Mouse (Mus musculus): ENCODE measurements around the gene Clic6. TPM values are rescaled to one million over a fixed set of nuclear protein-coding genes. Genes with fewer than 3 reads are reported as not detected.

Gene Clic6
- polyA plus RNA-seq, 1 experiment = 9.5 TPM

GRCm38 (mm10) chr16:92544264-92544663 lies 58.7 kb downstream of the Clic6 start:
- peak; percentile 28 for DNase-seq
- H3K4me1 ChIP-seq (ENCODE audit: control insufficient read depth, insufficient read depth, low read length) = no peaks in the 10 kb centered on the region
- TF ChIP-seq CTCF (IDR thresholded peaks at IDR 0.05; ENCODE audit: insufficient read depth, low read length) = peak; percentile 77
- no peak for TF ChIP-seq POLR2A (IDR thresholded peaks at IDR 0.05; ENCODE audit: borderline replicate concordance, extremely low read depth, low read depth, low read length)
- no peak overlapping the region for H3K4me3 ChIP-seq (replicated peaks; ENCODE audit: extremely low read depth, low read depth, low read length)
- WGBS = 25% methylated on average over 1 of the region's 1 CpGs

GRCm38 (mm10) chr16:92548651-92549050 lies 63.1 kb downstream of the Clic6 start:
- no peak for TF ChIP-seq POLR2A (IDR thresholded peaks at IDR 0.05; ENCODE audit: borderline replicate concordance, extremely low read depth, low read depth, low read length)
- TF ChIP-seq CTCF (IDR thresholded peaks at IDR 0.05; ENCODE audit: insufficient read depth, low read length) = no peak
- 71% methylated on average over 9 of the region's 9 CpGs for WGBS
- no peaks in the 10 kb centered on the region for H3K4me1 ChIP-seq (ENCODE audit: control insufficient read depth, insufficient read depth, low read length)
- H3K4me3 ChIP-seq (replicated peaks; ENCODE audit: extremely low read depth, low read depth, low read length) = no peak overlapping the region
- DNase-seq = peak; percentile 42

- no peak overlapping the region for H3K4me3 ChIP-seq (replicated peaks; ENCODE audit: extremely low read depth, low read depth, low read length)
- TF ChIP-seq POLR2A (IDR thresholded peaks at IDR 0.05; ENCODE audit: borderline replicate concordance, extremely low read depth, low read depth, low read length) (no peak), CTCF (IDR thresholded peaks at IDR 0.05; ENCODE audit: insufficient read depth, low read length) (no peak)
- WGBS = 70% methylated on average over 13 of the region's 13 CpGs
- no peaks in the 10 kb centered on the region for H3K4me1 ChIP-seq (ENCODE audit: control insufficient read depth, insufficient read depth, low read length)
- DNase-seq = no peak
These were observed 66.0 kb downstream of the Clic6 start for GRCm38 (mm10) chr16:92551266-92552105.

GRCm38 (mm10) chr16:92552106-92552382 lies 66.5 kb downstream of the Clic6 start:
- TF ChIP-seq POLR2A (IDR thresholded peaks at IDR 0.05; ENCODE audit: borderline replicate concordance, extremely low read depth, low read depth, low read length) = no peak
- TF ChIP-seq CTCF (IDR thresholded peaks at IDR 0.05; ENCODE audit: insufficient read depth, low read length) = no peak
- DNase-seq = no peak
- Histone ChIP-seq H3K4me3 (replicated peaks; ENCODE audit: extremely low read depth, low read depth, low read length) (no peak overlapping the region), H3K4me1 (ENCODE audit: control insufficient read depth, insufficient read depth, low read length) (no peaks in the 10 kb centered on the region)
- 55% methylated on average over 9 of the region's 9 CpGs for WGBS

- Histone ChIP-seq H3K4me3 (replicated peaks; ENCODE audit: extremely low read depth, low read depth, low read length) (no peak overlapping the region), H3K4me1 (ENCODE audit: control insufficient read depth, insufficient read depth, low read length) (no peaks in the 10 kb centered on the region)
- WGBS = 34% methylated on average over 11 of the region's 11 CpGs
- no peak for DNase-seq
- TF ChIP-seq CTCF (IDR thresholded peaks at IDR 0.05; ENCODE audit: insufficient read depth, low read length) (no peak), POLR2A (IDR thresholded peaks at IDR 0.05; ENCODE audit: borderline replicate concordance, extremely low read depth, low read depth, low read length) (no peak)
These were observed 67.3 kb downstream of the Clic6 start for GRCm38 (mm10) chr16:92552858-92553257.

GRCm38 (mm10) chr16:92555051-92555450 lies 69.5 kb downstream of the Clic6 start:
- DNase-seq = no peak
- H3K4me3 ChIP-seq (replicated peaks; ENCODE audit: extremely low read depth, low read depth, low read length) = no peak overlapping the region
- no peaks in the 10 kb centered on the region for H3K4me1 ChIP-seq (ENCODE audit: control insufficient read depth, insufficient read depth, low read length)
- WGBS = 79% methylated on average over 1 of the region's 1 CpGs
- TF ChIP-seq POLR2A (IDR thresholded peaks at IDR 0.05; ENCODE audit: borderline replicate concordance, extremely low read depth, low read depth, low read length) (no peak), CTCF (IDR thresholded peaks at IDR 0.05; ENCODE audit: insufficient read depth, low read length) (no peak)

GRCm38 (mm10) chr16:92565291-92565690 lies 79.8 kb downstream of the Clic6 start:
- no peak for TF ChIP-seq CTCF (IDR thresholded peaks at IDR 0.05; ENCODE audit: insufficient read depth, low read length)
- 48% methylated on average over 11 of the region's 11 CpGs for WGBS
- H3K4me3 ChIP-seq (replicated peaks; ENCODE audit: extremely low read depth, low read depth, low read length) = no peak overlapping the region
- DNase-seq = no peak
- H3K4me1 ChIP-seq (ENCODE audit: control insufficient read depth, insufficient read depth, low read length) = no peaks in the 10 kb centered on the region

GRCm38 (mm10) chr16:92565708-92566107 lies 80.2 kb downstream of the Clic6 start:
- WGBS = 3% methylated on average over 6 of the region's 6 CpGs
- H3K4me3 ChIP-seq (replicated peaks; ENCODE audit: extremely low read depth, low read depth, low read length) = no peak overlapping the region

GRCm38 (mm10) chr16:92566146-92566545 lies 80.6 kb downstream of the Clic6 start:
- no peak overlapping the region for H3K4me3 ChIP-seq (replicated peaks; ENCODE audit: extremely low read depth, low read depth, low read length)
- 28% methylated on average over 5 of the region's 5 CpGs for WGBS
- TF ChIP-seq POLR2A (IDR thresholded peaks at IDR 0.05; ENCODE audit: borderline replicate concordance, extremely low read depth, low read depth, low read length) (no peak), CTCF (IDR thresholded peaks at IDR 0.05; ENCODE audit: insufficient read depth, low read length) (no peak)
- H3K4me1 ChIP-seq (ENCODE audit: control insufficient read depth, insufficient read depth, low read length) = no peaks in the 10 kb centered on the region
- no peak for DNase-seq

More at GRCm38 (mm10) chr16:92565708-92566107, 80.2 kb downstream of the Clic6 start:
- no peaks in the 10 kb centered on the region for H3K4me1 ChIP-seq (ENCODE audit: control insufficient read depth, insufficient read depth, low read length)
- peak; percentile 85 for DNase-seq
- TF ChIP-seq CTCF (IDR thresholded peaks at IDR 0.05; ENCODE audit: insufficient read depth, low read length) (peak; percentile 90), POLR2A (IDR thresholded peaks at IDR 0.05; ENCODE audit: borderline replicate concordance, extremely low read depth, low read depth, low read length) (no peak)

- TF ChIP-seq CTCF (IDR thresholded peaks at IDR 0.05; ENCODE audit: insufficient read depth, low read length) (no peak), POLR2A (IDR thresholded peaks at IDR 0.05; ENCODE audit: borderline replicate concordance, extremely low read depth, low read depth, low read length) (no peak)
- WGBS = 84% methylated on average over 11 of the region's 11 CpGs
- Histone ChIP-seq H3K4me3 (replicated peaks; ENCODE audit: extremely low read depth, low read depth, low read length) (no peak overlapping the region), H3K4me1 (ENCODE audit: control insufficient read depth, insufficient read depth, low read length) (no peaks in the 10 kb centered on the region; the same call in 1 of the 2 replicates)
- no peak for DNase-seq
These were observed 85.7 kb downstream of the Clic6 start for GRCm38 (mm10) chr16:92571246-92571645.
